Mouse (Mus musculus) megakaryocyte progenitor cell, adult 5-6 weeks (primary cell): ENCODE results near the gene Gm10097. TPM values are rescaled to one million over a fixed set of nuclear protein-coding genes. Genes with fewer than 3 reads are reported as not detected.

Source experiments
- ATAC-seq: replicated peaks from 2 replicates; pipeline ENCODE4 v1.8.0; 2016; ENCODE audit warnings: mild to moderate bottlenecking, moderate TSS enrichment, inconsistent platforms; ENCODE audit not compliant: poor library complexity
- total RNA-seq, 2 experiments: library from RNA; stranded (forward) in 1 of 2; stranded (reverse) in 1 of 2; fragments of 157-497, 149-512 nt in 1 of 2; fragments of 200-1000 nt in 1 of 2; gene quantifications; 2 replicates each; pipeline versions ENCODE4 v1.2.3 to v1.2.4; 2015 to 2017

Gene Gm10097
- total RNA-seq (2015) (not detected in 2 replicates), total RNA-seq (2017) (0.04 TPM in 1 of 2 replicates, not detected in the other)

DNA sequence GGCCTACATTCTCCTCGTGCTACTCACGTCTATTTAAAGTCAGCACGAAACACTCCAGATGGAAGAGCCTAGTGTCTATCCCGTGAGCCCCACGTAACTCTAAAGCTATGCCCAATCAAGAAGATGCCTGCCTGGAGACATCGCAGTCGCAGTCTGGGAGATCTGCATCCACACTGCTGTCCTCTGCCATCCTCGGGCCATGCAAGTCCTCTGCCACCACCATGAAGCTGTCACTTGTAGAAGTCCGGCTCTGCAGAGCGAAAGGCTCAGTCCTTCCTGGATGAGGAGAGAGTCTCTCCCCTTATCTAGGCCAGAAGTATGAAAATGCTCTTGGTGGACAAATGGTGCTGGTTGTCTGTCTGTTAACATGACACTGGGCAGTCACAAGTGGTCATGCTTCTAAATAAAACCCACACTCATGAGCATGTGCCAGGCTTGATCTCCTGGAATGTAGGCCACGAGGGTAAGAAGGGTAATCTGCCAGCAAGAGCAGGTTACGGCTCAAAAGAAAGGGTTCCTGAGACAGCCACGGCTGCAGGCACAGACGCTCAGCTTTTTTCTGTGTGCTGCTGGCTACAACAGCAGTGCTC lies at the start of gene Gm10097:
Gene Gm10097 (plus strand): TSS at position 517 of the 590 bp plus-strand sequence.
- ATAC-seq = no peak

- no peak for ATAC-seq
Observed at GRCm38 (mm10) chr10:5025906-5026305, 43.1 kb upstream of the Gm10097 start.

GRCm38 (mm10) chr10:5027208-5027607 lies 41.8 kb upstream of the Gm10097 start:
- ATAC-seq = no peak

- ATAC-seq = no peak
Observed at GRCm38 (mm10) chr10:5028301-5028700, 40.7 kb upstream of the Gm10097 start.

- ATAC-seq = no peak
Observed at GRCm38 (mm10) chr10:5029161-5029560, 39.8 kb upstream of the Gm10097 start.

GRCm38 (mm10) chr10:5029883-5030282 lies 39.1 kb upstream of the Gm10097 start:
- ATAC-seq = no peak

DNA sequence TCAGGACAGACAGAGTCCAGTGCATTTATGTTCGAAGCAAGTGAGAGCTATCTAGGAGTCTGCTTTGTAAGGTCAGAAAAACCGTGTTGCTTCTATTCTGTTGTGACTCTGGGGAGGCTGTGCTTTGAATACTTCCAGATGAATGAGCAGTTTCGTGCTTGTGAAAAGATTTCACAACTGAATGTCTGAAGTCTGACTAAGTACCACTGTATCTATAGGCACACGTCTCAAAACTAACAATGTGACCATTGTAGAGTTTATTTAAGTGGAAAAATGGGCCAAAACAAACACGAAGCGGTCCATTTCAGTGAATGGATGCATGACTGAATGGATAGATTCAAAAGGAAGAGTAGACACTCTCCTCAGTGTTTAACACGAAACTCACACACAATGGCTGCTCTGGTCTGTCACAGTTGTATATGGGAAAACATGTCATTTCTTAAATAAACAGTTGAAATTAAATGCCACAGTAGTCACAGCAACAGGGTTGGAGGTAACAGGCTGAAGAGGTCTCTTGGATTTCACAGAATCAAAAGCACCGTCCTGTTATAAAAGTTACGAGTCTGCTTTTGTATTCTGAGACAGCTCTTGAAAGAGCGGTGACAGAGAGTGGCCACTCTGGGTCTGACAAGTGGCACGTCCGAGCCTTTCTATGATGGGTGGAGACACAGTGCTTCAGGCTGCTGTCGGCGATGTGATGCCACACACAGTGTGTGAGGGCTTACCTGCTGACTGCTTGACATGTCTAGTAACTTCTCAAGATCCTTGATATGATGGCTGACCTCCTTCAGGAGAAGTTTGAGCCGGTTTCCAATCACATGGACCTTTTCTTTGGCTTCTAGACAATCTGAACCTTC lies 36.6 kb upstream of the Gm10097 start:
- no peak for ATAC-seq

DNA sequence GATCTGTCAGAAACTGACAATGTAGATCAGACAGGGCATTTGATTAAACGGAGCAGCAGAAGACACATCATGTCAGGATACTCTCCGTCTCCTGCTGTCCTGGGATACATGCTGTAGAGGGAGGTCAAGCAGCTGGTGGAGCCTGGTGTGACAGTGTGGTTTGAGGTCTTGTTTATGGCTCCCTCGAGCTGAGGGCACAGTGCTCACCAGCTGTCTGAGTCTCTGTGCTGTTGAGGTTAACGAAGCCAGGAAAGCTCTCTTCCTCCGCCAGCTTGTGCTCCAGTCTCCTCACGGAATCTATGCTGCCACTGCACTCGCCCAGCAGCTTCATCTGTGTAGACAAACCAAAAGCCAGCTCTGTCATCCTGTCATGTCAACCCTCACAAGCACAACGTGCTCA lies 27.7 kb upstream of the Gm10097 start:
- ATAC-seq = no peak

- ATAC-seq = peak; percentile 87
Observed at GRCm38 (mm10) chr10:5044481-5044880, 24.5 kb upstream of the Gm10097 start.

DNA sequence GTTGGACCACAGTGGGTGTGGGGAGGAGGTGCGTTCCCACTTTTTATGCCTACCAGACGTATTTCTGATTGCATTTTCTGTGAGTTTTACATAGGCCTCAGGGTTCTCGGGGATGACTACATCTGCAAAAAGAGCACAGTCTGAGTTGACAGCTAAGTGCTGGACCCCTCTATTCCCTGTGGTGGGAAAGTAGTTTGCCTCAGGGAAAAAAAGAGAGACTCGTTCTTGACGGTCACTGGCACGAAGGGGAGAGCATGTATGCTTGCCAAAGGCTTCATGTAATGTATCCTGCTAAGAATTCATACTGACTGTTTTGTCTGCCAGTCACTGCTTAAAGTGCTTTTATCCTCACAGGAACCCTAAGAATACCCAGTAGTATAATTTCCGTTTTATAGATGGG lies 23.8 kb upstream of the Gm10097 start:
- no peak for ATAC-seq

DNA sequence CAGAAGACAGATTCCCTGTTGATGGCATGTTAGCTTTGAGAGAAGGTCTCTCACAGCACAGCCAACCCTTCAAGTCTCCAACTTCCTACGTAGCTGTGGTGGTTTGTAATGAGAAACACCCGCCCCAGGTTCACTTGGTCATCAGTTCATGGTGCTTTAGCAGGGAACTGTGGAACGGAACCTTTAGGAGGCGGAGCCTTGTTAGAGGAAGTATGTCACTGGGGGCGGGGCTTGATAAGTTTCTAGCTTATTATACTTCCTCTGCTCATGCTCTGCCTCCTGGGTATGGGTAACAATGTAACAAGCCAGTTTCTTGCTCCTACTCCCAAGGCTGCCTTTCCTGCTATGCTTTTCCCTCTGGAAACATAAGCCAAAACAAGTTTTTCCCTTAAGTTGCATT lies 23.3 kb upstream of the Gm10097 start:
- 0 out of 2 replicates have a peak, but pooled peaks have one; percentile 42 for ATAC-seq

DNA sequence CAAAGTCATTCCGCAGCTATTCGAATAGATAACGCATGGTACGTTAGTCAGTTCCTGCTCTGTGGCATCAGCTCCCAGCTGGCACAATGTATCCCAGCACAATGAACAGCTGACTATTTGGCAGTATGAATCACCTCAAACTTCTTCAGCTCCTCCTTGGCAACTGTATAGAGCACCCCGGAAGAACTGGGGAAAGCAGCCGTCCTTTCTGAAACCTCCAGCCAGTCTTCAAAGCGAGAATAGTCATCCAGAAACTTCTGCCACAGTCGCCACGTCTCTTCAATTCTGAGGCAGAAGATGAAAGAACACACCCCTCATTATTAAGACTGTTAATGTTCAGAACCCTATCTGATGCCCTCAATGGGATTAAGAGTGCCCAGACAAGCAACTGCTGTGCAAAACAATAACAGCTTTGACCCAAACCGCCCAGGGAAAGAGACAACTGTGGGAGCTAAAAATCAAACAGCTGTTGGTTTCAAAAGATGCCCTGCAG lies 12.7 kb upstream of the Gm10097 start:
- ATAC-seq = no peak

- ATAC-seq = peak; percentile 46; the same call in 1 of the 2 replicates
Observed at GRCm38 (mm10) chr10:5056940-5057339, 12.1 kb upstream of the Gm10097 start.

DNA sequence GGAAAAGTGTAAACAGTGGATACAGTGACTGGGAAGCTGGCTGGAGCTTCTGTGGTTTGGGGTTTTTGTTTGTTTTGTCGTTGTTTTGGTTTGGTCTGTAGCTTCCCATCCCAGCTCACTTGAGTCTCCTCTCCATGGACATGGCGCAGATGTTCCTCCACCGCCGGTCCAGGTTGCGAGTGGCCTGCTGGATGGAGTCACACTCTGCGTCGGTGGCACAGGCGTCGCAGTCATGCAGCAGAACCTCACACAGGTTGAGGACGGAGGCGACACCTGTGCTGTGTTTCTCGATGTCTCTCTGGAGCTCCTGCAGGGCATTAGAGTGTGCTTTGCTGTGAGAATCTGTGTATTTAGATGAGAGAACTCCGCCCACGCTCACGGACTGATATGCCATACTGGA lies 11.3 kb upstream of the Gm10097 start:
- ATAC-seq = no peak

DNA sequence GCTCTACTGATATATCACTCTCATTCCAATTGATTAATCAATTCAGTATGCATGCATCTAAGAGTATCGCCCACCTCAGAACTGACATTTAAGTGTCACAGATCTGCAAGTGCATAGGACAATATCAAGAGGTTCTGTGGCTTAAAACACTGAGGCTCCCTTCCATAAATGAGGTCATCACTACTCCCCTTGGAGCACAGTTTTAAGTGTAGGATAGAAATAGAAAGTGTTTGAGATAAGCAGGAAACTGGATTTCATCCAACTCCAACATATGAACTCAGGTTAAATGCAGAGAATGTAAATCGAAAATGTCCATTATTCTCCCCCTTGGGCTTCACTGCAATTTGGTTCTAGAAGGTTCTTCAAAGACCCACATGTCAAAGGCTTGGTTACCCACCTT lies 10.1 kb upstream of the Gm10097 start:
- ATAC-seq = no peak

DNA sequence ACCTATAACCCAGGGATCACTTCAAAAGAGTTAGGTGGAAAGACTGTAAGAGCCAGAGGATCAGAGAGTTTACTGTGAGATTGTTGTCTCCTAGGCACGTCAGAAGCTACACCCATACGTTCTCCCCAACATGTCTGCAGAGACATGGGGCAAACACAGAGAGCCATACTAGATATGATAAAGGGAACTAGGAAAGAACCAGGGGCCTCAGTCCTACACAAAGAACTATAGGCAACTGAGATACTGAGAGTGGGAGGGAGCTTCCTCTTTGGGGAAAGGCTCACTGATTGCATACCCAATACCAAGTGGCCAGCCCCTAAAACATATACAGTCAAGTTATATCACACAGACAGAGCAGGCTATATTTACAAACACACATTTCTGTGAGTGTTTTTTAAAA lies 9.0 kb upstream of the Gm10097 start:
- peak; percentile 20; the same call in 1 of the 2 replicates for ATAC-seq

- peak; percentile 92 for ATAC-seq
Observed at GRCm38 (mm10) chr10:5067113-5067512, 1.9 kb upstream of the Gm10097 start.

DNA sequence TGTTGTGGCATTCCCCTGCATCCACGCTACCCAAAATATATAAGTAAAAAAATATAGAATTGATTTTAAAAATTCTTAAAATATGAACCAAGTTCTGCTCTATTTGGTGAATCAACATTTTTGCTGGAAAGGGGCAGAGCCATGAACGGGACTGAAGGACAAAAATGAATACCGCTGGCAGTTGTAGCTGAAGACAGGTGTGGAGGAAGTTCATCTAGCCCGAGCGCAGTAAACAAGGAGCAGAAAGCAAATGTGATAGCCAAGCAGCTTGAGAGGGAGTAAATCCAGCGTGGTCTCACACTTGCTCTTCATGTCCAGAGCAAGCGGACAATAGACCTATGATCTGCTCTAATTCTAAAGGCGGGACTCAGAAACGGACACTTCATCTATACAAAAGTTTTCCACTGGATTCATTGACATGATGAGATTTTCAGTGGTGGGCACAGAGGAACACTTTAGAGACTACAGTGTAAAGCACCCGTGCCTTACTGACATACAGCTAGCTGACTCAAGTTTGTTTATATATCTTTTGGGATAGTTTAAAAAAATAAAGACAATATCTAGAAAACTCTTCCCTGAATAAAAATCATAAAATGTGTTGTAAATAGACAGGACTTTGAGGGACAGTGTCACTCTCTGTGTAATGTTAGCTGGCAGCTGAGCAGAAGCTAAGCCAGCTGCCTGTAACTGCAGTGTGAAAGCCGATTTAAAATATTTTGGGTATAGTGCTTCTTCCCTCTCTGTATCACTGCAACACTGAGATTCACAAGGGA lies 1.4 kb downstream of the Gm10097 start:
- no peak for ATAC-seq

DNA sequence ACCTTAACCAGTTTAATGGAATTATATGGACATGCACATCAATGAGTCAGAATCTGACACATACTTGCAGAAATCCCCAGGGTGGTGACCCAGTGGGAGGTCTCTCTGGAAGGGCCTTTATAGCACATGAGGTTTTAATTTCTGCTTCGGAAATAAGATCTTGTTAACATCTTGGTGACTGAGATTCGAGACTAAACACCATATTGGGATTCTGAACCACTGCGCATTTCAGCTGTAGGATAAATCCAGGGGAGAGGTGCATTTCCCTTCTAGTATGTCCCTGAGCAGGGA lies 1.9 kb downstream of the Gm10097 start:
- no peak for ATAC-seq

GRCm38 (mm10) chr10:5072054-5072453 lies 3.1 kb downstream of the Gm10097 start:
- no peak for ATAC-seq

DNA sequence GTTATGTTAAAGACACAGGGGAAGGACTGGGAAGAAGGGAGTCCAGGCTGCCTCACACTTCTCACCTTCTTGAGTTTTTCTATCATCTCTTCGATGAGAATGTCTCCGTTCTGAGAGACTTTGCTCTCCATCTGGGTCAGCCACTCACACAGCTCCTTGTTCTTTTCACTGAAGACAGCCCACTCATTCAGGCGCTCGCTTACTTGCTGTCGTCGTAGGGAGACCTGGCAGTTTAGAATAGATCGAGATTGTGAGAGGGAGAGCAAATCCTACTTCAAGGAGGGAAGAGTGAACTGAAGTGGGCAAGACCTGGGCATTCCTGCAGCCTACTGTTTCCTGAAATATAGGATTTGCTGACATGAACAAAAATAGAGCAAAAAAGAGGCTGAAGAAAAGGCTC lies 6.7 kb downstream of the Gm10097 start:
- no peak for ATAC-seq
